Mouse (Mus musculus): Measurements from ENCODE around the gene Bola3. TPM values are rescaled to one million over a fixed set of nuclear protein-coding genes. Genes with fewer than 3 reads are reported as not detected.
A peak's percentile ranks its signal among the peaks of the same experiment; 100 is the strongest.

Bola3 gene
- polyA plus RNA-seq, 1 experiment from 2014 or later, result 297 TPM

DNA sequence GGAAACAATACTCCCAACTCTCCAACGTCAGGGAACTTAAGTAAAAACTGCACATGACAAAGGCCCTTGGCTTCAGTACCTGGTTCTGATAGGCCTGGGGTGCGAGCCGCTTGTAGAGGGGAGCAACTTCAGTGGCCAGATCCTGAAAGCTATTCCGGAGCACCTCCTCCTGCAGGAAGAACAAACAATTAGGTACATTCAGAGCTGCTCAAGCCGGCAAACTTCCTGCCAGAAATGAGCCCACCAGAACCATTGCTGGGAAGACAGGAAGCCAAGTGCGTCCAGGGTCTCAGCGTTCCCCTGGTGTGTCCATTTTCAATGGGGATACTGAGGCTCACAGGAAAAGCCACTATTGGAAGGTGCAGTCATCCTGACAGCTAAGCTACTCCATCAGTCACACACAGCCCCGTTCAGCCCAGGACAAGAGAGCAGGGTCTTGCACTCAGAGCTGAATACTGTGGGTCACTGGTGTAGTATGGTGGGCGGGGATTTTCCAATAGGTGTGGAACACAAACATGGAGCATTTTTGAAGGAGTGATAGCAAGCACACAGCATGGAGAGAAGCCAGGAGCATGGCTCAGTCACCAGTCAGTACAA is 24.9 kb downstream of the Bola3 start:
- Histone ChIP-seq H3K27me3 (ENCODE audit: control insufficient read depth, insufficient read depth, low read length) (no peaks in the 10 kb centered on the region), H3K9me3 (ENCODE audit: control insufficient read depth, low read length) (no peaks in the 10 kb centered on the region), H3K4me1 (ENCODE audit: control insufficient read depth in 2 of 2, insufficient read depth in 2 of 2, low read length in 2 of 2) (no peaks in the 10 kb centered on the region), H3K4me3 (ENCODE audit: control insufficient read depth in 1 of 2, insufficient read depth in 1 of 2, low read depth in 1 of 2, low read length in 2 of 2) (no peak overlapping the region), H3K27ac (replicated peaks in 1 of 2; ENCODE audit: control insufficient read depth in 1 of 2, insufficient read depth in 1 of 2, low read depth in 2 of 2, low read length in 2 of 2) (0 out of 4 replicates have a peak overlapping the region, but pooled peaks of 1 of the 2 experiments have one; percentile 19), H3K4me2 (ENCODE audit: low read length) (no peak overlapping the region), H3K36me3 (ENCODE audit: control insufficient read depth, insufficient read depth, low read length) (peaks cover 100% of the 10 kb centered on the region), H3K9ac (ENCODE audit: low read length) (no peak overlapping the region)
- no peak for ATAC-seq (ENCODE audit: insufficient number of reproducible peaks, insufficient read depth, low FRiP score, low read depth)
- WGBS, result 74% methylated on average over 9 of the region's 9 CpGs

DNA sequence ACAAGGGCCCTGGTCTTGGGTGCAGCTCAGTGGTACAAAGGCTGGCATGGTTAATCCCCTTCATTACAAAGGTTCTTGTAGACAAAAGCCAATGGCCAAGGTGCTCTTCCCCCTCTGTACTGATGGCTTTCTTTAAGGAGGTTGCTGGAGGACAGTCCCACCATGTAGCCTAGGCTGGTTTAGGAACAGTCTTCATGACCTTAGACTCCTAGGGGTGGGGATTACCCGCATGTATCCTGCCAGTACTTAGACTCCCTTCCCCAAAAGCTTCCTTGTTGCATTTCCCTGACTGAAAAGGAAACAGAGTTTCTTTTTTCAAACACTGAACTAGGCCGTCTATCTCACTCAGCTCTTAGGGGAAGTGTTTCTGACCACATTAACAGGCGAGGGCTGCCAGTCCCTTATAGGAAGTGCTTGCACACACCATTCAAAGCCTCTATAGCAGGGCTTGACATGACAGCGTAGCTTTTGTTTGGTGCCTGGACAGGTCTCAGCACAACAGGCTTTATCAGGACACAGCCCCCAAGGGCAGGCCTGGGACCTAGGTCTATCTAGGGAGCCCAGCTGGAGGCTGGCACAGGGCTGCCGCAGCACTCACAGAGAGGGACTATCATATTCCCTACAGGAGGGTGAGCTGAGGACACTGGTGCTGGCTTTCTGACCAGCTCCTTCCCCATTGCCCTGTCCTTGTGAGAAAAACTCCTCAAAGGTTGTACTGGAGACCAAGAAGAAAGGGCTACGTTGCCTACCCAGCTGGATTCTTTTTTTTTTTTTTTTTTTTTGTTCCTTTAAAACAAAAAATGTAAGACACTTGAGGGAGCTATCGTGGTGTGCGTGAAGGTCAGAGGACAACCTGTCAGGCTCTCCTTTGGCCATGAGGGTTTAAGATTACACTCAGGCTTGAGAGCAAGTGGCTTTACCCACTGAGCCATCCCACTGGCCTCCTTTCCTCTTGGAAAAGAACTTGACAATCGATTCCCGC is 32.9 kb downstream of the Bola3 start:
- H3K4me1 ChIP-seq (ENCODE audit: control insufficient read depth in 2 of 2, insufficient read depth in 2 of 2, low read length in 2 of 2), result peaks cover 0 to 10% of the 10 kb centered on the region in 2 experiments; a peak in 2 of 4 replicates
- no peaks in the 10 kb centered on the region for H3K27me3 ChIP-seq (ENCODE audit: control insufficient read depth, insufficient read depth, low read length)
- peak; percentile 55; the same call in 1 of the 2 replicates for ATAC-seq (ENCODE audit: insufficient number of reproducible peaks, insufficient read depth, low FRiP score, low read depth)
- H3K4me3 ChIP-seq (ENCODE audit: control insufficient read depth in 1 of 2, insufficient read depth in 1 of 2, low read depth in 1 of 2, low read length in 2 of 2), result no peak overlapping the region
- no peak overlapping the region for H3K4me2 ChIP-seq (ENCODE audit: low read length)
- H3K27ac ChIP-seq (replicated peaks in 1 of 2; ENCODE audit: control insufficient read depth in 1 of 2, insufficient read depth in 1 of 2, low read depth in 2 of 2, low read length in 2 of 2), result 0 out of 4 replicates have a peak overlapping the region, but pooled peaks of 1 of the 2 experiments have one; percentile 37
- no peaks in the 10 kb centered on the region for H3K9me3 ChIP-seq (ENCODE audit: control insufficient read depth, low read length)
- 55% methylated on average over 10 of the region's 10 CpGs for WGBS
- no peak overlapping the region for H3K9ac ChIP-seq (ENCODE audit: low read length)
- peaks cover 87% of the 10 kb centered on the region for H3K36me3 ChIP-seq (ENCODE audit: control insufficient read depth, insufficient read depth, low read length)

DNA sequence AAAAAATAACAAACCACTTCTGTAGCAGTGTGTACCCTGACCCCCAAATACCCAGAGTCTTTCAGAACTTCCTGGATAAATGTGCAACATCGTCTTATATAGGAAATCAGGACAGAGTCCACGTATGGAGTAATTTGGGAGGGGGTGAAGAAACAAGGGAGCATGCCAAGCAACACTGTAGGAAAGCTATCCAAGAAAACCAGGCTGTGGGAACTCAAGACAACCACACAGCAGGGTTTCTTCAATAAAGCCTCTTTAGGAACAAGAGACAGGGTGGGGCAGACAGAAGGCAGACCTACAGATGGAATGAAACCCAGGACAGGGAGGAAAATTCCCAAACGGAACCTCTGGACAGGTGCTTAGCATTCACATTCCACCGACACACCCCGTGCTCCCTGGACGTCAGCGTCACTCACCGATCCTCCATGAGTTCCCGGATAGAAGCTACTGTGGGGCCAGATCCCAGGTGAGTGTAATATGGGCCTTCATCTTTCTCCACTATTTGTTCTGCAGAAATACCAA is 36.7 kb downstream of the Bola3 start:
- Histone ChIP-seq H3K9ac (ENCODE audit: low read length) (no peak overlapping the region), H3K4me1 (ENCODE audit: control insufficient read depth in 2 of 2, insufficient read depth in 2 of 2, low read length in 2 of 2) (peaks cover 0 to 17% of the 10 kb centered on the region in 2 experiments; a peak in 2 of 4 replicates), H3K27me3 (ENCODE audit: control insufficient read depth, insufficient read depth, low read length) (no peaks in the 10 kb centered on the region), H3K9me3 (ENCODE audit: control insufficient read depth, low read length) (no peaks in the 10 kb centered on the region), H3K4me3 (ENCODE audit: control insufficient read depth in 1 of 2, insufficient read depth in 1 of 2, low read depth in 1 of 2, low read length in 2 of 2) (no peak overlapping the region), H3K36me3 (ENCODE audit: control insufficient read depth, insufficient read depth, low read length) (peaks cover 60% of the 10 kb centered on the region), H3K27ac (replicated peaks in 1 of 2; ENCODE audit: control insufficient read depth in 1 of 2, insufficient read depth in 1 of 2, low read depth in 2 of 2, low read length in 2 of 2) (no peak overlapping the region), H3K4me2 (ENCODE audit: low read length) (no peak overlapping the region)
- WGBS, result 87% methylated on average over 9 of the region's 9 CpGs
- no peak for ATAC-seq (ENCODE audit: insufficient number of reproducible peaks, insufficient read depth, low FRiP score, low read depth)

DNA sequence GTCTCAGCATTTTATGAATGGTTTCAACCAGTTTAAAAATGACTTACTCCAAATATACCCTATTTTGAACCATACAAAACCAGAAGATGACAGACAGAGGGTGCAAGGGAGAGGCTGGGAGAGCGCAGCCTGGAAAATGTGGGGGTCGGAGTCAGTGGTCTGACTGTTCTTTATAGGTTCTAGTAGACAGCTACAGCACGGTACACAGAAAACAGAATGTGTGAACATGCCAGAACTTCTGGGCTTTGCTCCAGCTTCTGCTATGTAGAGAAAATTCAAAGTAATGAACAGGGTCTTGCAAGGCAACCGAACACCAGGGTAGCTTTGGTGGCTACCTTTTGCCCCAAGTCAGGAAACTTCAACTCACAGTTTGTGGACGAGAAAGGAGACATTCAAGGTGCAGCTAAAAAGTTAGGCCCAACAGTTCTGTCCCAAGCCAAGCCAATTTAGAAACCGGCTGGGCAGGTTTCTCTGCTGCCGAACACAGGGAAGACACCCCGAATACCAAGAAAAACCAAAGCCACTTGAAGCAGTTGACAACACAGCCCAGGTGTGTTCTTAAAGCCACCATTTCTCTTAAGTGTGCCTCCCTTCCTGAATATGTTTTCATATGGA is 43.3 kb downstream of the Bola3 start:
- H3K9me3 ChIP-seq (ENCODE audit: control insufficient read depth, low read length), result no peaks in the 10 kb centered on the region
- 84% methylated on average over 8 of the region's 8 CpGs for WGBS
- no peak for ATAC-seq (ENCODE audit: insufficient number of reproducible peaks, insufficient read depth, low FRiP score, low read depth)
- no peak overlapping the region for H3K9ac ChIP-seq (ENCODE audit: low read length)
- H3K4me3 ChIP-seq (ENCODE audit: control insufficient read depth in 1 of 2, insufficient read depth in 1 of 2, low read depth in 1 of 2, low read length in 2 of 2), result no peak overlapping the region
- no peak overlapping the region for H3K4me2 ChIP-seq (ENCODE audit: low read length)
- no peak overlapping the region for H3K27ac ChIP-seq (replicated peaks in 1 of 2; ENCODE audit: control insufficient read depth in 1 of 2, insufficient read depth in 1 of 2, low read depth in 2 of 2, low read length in 2 of 2)
- 0 out of 4 replicates have a peak, but pooled peaks cover 0 to 6% of the 10 kb centered on the region in 2 experiments for H3K4me1 ChIP-seq (ENCODE audit: control insufficient read depth in 2 of 2, insufficient read depth in 2 of 2, low read length in 2 of 2)
- H3K27me3 ChIP-seq (ENCODE audit: control insufficient read depth, insufficient read depth, low read length), result no peaks in the 10 kb centered on the region
- peaks cover 65% of the 10 kb centered on the region for H3K36me3 ChIP-seq (ENCODE audit: control insufficient read depth, insufficient read depth, low read length)

DNA sequence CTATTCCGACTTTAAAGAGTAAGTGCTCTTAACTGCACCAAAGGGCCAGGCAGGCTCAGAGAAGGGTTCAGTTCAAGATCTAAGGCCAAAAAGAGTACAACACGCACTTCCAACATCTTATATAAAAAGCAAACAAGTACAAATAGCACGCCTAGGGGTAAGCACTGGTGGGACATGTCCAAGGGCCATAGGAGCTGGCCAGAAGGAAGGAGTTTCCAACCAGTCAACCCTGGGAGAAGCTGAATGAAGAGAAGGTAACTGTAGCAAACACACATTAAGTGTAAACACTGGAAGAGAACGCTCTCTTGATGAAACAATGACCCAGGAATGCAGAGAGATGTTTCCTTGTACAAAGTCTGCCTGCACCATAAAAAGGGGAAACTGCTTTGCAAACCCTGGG is 45.2 kb downstream of the Bola3 start:
- Histone ChIP-seq H3K4me3 (ENCODE audit: control insufficient read depth in 1 of 2, insufficient read depth in 1 of 2, low read depth in 1 of 2, low read length in 2 of 2) (no peak overlapping the region), H3K27ac (replicated peaks in 1 of 2; ENCODE audit: control insufficient read depth in 1 of 2, insufficient read depth in 1 of 2, low read depth in 2 of 2, low read length in 2 of 2) (no peak overlapping the region), H3K4me1 (ENCODE audit: control insufficient read depth in 2 of 2, insufficient read depth in 2 of 2, low read length in 2 of 2) (peaks cover 0 to under 1% of the 10 kb centered on the region in 2 experiments; a peak in 1 of 4 replicates), H3K9me3 (ENCODE audit: control insufficient read depth, low read length) (no peaks in the 10 kb centered on the region), H3K4me2 (ENCODE audit: low read length) (no peak overlapping the region), H3K27me3 (ENCODE audit: control insufficient read depth, insufficient read depth, low read length) (no peaks in the 10 kb centered on the region), H3K36me3 (ENCODE audit: control insufficient read depth, insufficient read depth, low read length) (peaks cover 76% of the 10 kb centered on the region), H3K9ac (ENCODE audit: low read length) (no peak overlapping the region)
- 95% methylated on average over 4 of the region's 4 CpGs for WGBS
- ATAC-seq (ENCODE audit: insufficient number of reproducible peaks, insufficient read depth, low FRiP score, low read depth), result no peak

DNA sequence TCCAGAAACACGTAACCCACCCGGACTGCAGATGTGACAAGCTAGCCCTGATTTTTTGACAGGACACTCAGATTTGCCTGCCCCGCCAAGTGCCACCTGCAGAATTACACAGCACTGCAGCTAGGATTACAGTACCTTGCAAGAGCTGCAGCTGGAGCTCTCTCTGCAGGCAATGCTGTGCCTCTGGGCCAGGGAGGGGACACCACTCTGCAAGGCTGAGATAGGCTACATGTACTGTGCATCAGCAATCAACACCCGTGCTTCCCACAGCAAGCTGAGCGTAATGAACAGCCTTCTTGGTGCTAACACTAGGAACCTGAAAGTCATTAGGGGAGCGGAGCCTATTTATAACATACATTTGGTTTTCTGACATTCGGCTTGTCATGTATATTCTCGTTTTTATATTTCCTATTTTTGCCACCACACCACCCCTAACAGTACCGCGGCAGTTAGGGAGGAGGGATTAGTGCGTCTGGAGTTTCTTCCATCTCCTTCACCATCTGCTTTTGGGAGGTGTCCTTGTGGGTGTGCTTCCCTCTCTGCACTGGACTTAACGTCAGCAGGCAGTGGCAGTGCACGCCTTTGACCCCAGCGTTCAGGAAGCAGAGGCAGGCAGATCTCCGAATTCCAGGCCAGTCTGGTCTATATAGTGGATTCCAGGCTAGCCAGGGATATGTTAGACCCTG is 46.7 kb downstream of the Bola3 start:
- no peaks in the 10 kb centered on the region; a peak in 1 of 4 replicates for H3K4me1 ChIP-seq (ENCODE audit: control insufficient read depth in 2 of 2, insufficient read depth in 2 of 2, low read length in 2 of 2)
- no peak overlapping the region for H3K4me3 ChIP-seq (ENCODE audit: control insufficient read depth in 1 of 2, insufficient read depth in 1 of 2, low read depth in 1 of 2, low read length in 2 of 2)
- H3K9ac ChIP-seq (ENCODE audit: low read length), result no peak overlapping the region
- H3K27ac ChIP-seq (replicated peaks in 1 of 2; ENCODE audit: control insufficient read depth in 1 of 2, insufficient read depth in 1 of 2, low read depth in 2 of 2, low read length in 2 of 2), result no peak overlapping the region
- H3K9me3 ChIP-seq (ENCODE audit: control insufficient read depth, low read length), result no peaks in the 10 kb centered on the region
- no peaks in the 10 kb centered on the region for H3K27me3 ChIP-seq (ENCODE audit: control insufficient read depth, insufficient read depth, low read length)
- H3K4me2 ChIP-seq (ENCODE audit: low read length), result no peak overlapping the region
- 91% methylated on average over 15 of the region's 15 CpGs for WGBS
- no peak for ATAC-seq (ENCODE audit: insufficient number of reproducible peaks, insufficient read depth, low FRiP score, low read depth)
- H3K36me3 ChIP-seq (ENCODE audit: control insufficient read depth, insufficient read depth, low read length), result peaks cover 91% of the 10 kb centered on the region

DNA sequence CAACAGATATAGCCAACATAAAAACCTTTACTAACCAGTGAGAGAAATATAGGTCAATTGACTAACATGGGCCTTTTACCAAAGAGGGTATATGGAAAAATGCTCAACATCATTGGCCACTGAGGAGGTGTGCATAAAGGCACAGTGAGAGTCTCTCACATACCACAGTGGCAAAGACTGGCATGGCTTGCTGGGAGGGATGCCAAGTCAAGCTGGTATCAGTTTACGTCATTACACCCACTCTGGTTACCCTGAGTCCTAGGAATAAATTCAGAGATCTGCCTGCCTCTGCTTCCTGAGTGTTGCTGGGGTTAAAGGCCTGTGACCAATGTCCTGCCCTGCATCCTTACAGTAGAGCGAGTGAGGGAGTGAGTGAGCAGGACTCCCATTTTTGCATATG is 47.8 kb downstream of the Bola3 start:
- no peak overlapping the region for H3K4me2 ChIP-seq (ENCODE audit: low read length)
- no peak overlapping the region for H3K9ac ChIP-seq (ENCODE audit: low read length)
- no peak for ATAC-seq (ENCODE audit: insufficient number of reproducible peaks, insufficient read depth, low FRiP score, low read depth)
- H3K27ac ChIP-seq (replicated peaks in 1 of 2; ENCODE audit: control insufficient read depth in 1 of 2, insufficient read depth in 1 of 2, low read depth in 2 of 2, low read length in 2 of 2), result no peak overlapping the region
- H3K27me3 ChIP-seq (ENCODE audit: control insufficient read depth, insufficient read depth, low read length), result no peaks in the 10 kb centered on the region
- no peaks in the 10 kb centered on the region; a peak in 1 of 4 replicates for H3K4me1 ChIP-seq (ENCODE audit: control insufficient read depth in 2 of 2, insufficient read depth in 2 of 2, low read length in 2 of 2)
- no peaks in the 10 kb centered on the region for H3K9me3 ChIP-seq (ENCODE audit: control insufficient read depth, low read length)
- H3K4me3 ChIP-seq (ENCODE audit: control insufficient read depth in 1 of 2, insufficient read depth in 1 of 2, low read depth in 1 of 2, low read length in 2 of 2), result no peak overlapping the region
- peaks cover 95% of the 10 kb centered on the region for H3K36me3 ChIP-seq (ENCODE audit: control insufficient read depth, insufficient read depth, low read length)
- 96% methylated on average over 2 of the region's 2 CpGs for WGBS
